Mouse (Mus musculus): Measurements from ENCODE around the gene Cdc14a.

The Cdc14a gene

DNA sequence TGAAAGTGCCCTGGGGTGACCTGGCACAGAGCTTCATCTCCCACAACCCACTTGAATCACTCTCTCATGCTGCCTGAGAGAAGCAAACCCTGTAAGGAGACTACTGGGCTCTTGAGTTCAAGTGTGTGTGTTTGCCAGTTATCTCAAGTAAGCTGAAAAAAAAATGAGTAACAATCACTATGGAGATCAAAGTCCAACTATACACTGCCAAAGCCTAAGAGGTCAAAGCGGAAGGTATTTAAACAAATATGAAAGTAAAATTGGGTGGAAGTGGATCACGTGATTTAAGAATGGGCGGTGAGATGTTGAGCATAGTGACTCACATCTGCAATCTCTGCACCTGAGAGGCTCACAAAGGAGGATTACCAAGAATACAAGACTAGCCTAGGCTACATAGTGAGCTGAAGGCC is 9.4 kb downstream of the Cdc14a start:
- DNase-seq (ENCODE audit: low read depth, low spot score) = no peak

DNA sequence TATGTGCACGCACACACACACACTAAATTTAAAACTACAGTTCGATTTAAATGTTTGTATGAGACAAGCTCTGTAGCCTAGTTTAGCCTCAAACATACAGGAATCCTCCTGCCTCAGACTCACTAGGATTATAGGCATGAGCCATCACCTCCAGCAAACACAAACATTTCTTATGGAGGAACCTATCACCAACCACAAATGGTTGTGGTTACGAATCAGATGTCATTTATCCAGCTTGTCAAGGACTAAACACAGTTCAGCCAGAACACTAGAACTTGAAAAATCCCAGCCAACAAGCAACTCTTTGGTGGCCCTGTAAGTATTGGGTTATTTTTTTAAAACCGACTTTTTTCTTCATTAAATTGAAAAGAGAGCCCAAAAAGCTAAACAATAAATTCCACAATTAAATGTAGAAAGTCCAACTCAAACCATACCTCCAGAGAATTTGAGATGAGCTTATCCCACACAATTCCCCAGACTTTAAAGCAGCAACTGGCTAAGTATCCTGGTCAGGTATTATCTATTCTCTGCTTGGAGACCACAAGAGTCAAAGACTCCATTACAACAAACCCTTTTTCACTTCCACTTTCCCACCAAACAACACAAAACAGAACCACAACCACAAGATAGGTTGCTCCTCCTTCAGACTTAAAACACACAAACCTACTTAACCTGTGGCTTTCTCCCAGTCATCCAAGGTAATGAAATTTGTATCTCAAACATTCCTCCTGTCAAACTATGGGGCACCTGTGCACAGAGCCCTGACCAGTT is 10.7 kb downstream of the Cdc14a start:
- no peak for DNase-seq (ENCODE audit: low read depth, low spot score)

DNA sequence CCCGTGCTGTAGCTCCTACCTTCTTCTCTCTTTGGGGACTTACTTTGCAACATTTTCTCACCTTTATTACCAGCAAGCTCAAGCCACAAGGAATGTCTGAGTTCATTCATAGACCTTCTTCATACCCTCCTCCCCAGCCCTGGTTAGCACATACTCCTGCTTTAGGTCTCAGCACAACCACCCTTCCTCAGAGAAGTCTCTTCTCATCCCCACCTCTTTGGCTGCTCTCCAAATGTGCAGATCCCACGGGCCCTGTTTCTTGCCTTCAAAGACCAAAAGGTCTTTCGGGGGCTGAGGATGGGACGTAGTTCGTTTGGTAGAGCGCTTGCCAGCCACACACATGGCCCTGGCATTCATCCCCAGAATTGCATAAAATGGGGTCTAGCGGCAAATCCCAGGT is 13.8 kb downstream of the Cdc14a start:
- no peak for DNase-seq (ENCODE audit: low read depth, low spot score)

DNA sequence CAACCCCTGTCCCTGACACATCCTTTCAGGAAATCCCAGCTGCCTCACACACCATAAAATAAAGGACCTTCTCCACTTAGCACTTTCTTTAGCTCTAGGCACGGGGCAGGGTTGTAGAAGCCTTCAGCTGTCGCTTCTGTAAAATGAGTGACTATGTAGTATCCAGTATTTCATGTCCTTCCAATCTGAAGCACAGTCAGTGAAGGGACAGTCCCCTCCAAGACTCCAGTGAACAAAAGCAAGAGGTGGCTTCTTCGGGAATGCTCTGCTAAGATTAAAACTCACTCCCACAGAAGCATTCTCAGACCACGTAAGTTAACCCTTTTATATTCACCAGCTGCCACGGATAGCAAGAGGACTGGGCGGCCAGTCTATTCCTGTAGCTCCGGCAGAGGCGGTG is 14.3 kb downstream of the Cdc14a start:
- DNase-seq (ENCODE audit: low read depth, low spot score) = no peak

DNA sequence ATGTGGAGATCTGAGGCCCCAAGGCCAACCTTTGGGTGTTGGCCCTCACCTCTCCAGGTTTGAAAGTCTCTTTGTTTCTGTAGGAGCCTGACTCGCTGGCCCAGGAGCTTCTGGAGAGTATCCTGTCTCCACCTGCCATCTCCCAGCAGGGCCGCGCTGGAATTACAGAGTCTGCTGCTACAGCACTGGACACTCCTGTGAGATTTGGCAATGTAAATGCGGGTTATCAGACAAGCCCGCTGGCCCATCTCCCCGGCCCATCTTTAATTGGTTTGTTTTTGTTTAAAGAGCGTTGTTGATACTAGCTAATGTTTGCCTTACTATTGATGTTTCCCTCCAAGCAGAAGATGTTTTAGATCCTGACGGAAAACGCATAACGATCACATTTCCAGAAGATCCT is 15.0 kb downstream of the Cdc14a start:
- DNase-seq (ENCODE audit: low read depth, low spot score) = no peak

DNA sequence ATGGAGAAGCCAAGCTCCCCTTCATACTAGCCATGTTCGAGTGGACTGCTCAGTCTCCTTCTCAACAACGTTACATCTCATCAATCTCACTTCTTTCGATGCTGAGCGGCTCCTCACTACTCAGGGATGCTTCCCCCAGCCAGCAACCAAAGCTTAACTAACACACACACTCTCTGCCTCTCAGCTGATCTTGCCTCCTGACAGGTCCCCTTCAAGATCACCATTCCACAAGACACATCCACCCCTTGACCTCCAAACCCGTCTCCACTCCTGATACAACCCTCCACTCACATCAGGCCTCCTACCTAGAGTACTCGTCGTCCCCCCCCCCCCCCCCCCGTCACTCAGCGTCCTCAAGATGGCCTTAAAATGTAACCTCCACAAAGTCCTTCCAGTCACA is 18.3 kb downstream of the Cdc14a start:
- DNase-seq (ENCODE audit: low read depth, low spot score) = no peak

DNA sequence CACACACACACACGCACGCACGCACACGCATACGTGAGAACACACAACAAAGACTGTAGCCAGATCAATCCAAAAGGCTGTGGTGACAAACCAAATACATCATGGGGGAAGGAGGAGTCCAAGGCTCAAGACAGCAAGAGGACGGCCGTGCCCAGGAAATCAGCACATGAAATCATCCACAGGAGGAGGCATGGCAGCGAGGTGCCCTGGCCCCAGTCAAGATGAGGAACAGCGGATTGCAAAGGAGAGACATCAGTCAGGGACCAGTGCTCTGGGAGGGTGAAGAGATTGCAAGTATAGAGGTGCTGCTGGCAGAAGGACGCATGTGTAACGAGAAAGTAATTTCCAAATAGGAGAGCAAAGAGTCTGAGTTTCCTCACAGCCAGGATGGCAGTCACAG is 22.4 kb downstream of the Cdc14a start:
- no peak for DNase-seq (ENCODE audit: low read depth, low spot score)

DNA sequence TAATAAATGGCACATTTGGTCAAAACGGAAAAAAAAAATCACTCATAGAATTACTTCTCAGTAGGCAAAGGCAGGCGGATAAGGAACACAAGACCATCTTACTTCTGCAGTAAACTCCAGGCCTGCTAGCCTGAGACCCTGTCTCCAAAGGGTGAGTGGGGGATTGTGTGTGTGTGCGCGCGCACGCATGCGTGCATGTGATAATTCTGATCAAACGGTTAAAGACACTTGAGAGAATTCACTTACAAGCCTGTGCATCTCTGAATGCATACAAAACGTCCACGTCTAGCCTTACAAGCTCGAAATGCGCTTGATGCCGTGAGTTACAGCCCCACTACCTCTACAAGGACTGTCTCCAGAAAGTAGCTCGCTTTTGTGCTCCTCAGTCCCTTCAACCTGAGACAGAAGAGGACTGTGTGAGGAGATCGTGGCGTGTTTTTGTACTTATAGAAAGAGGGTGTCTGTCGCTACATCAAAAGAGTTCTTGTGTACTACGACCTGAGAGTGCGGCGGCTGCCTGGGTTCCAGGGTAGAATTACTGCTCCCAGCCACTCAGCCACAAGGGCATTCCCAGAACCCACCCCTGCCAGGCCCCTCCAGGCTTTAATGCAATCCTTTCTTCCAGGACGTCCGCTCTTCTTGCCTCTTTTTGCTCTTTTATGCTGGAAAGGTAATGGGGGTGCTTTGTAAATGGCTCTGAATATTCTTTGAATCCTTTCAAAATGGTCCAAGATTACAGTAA is 24.3 kb downstream of the Cdc14a start:
- DNase-seq (ENCODE audit: low read depth, low spot score) = no peak

DNA sequence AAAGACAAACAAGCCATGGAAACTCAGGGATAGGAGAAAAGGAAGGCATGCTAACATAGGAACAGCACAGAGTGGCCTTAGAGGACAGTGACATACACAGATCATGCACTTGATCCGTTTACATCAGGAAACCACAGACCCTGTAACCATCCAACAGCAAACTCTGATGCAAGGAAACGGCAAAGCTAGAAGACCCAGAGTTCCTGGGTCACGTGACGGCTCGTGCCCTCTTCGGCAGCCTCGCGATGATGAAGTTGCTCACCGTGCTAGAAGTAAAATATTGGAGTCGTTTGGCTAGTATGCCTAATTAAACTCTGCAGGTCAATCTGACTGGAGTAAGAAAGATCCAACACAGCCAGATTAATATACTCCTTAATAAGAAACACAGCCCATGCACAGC is 25.3 kb downstream of the Cdc14a start:
- no peak for DNase-seq (ENCODE audit: low read depth, low spot score)

DNA sequence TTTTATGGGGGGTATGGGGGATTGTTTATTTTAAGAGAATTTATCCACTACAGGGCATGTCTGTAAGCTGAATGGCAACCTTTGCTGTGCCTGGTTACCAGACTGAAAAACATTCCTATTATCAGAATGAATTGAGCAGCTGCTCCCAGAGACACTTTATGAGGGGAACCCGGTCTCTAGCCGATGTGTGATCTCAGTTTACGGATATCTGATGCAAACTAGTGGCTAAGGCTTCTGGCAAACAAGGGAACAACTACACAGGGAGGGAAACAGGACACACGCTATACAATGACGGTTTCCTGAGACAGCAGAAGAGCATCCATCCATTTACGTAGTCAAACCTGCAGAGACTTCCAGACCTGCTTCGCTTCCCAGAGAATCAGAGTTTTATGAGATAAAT is 25.9 kb downstream of the Cdc14a start:
- no peak for DNase-seq (ENCODE audit: low read depth, low spot score)

DNA sequence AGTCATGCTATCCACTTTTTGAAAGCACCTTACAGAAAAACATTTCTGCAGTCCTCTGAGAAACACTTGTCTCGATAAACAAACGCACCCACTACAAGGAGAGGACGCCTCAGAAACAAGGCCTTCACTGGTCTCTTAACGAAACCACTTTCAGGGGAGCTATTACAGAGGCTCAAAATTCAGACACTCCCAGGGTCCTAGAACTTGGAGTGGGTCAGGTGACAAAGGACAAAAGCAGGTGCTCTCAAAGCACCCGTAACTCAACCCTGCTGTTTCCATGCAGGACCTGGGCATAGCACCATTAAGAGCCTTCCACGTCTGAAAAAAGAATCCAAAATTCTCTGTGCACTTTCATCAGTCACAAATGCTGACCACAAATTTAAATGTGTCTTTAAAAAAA is 26.5 kb downstream of the Cdc14a start:
- no peak for DNase-seq (ENCODE audit: low read depth, low spot score)

DNA sequence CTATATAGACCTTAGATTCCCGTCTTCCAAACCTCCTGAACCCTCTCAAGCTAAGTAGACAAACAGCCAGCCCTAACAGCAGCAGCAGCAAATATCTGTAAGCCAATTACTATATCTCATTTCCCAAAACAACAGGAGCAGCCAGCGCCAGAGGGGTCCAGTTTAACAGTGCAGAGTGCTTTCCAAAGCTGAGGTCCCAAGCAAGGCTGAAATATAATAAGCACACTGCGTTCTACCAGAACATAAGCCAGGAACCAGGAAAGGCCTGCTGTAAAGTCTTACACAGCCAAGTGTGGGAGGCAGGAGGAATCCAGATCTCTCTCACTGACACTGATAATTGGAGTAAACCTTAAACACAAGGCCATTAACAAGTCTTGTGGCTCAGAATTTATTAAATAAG is 27.3 kb downstream of the Cdc14a start:
- DNase-seq (ENCODE audit: low read depth, low spot score) = no peak

DNA sequence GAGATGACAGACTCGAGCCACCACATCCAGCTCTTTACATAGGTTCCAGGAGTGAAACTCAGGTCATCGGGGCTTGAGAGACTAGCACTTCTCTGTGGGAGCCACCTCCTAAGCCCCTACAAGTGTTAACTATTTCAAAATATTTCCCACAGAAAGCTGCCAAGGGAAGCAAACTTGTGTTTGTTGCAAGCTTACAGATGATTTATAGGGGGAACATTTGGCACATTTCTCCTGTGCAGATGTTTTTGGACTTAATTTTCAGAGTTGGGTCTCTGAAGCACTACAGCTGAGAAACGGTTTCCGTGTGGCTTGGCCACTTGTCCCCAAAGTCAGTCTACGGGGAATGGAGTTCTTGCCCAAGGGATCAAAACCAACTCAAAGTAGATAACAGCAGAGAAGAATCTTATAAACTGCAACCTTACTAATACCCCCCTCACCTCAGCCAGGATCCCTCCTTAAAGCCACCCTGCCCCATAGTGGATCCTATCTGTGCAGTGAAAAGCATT is 28.9 kb downstream of the Cdc14a start:
- no peak for DNase-seq (ENCODE audit: low read depth, low spot score)

DNA sequence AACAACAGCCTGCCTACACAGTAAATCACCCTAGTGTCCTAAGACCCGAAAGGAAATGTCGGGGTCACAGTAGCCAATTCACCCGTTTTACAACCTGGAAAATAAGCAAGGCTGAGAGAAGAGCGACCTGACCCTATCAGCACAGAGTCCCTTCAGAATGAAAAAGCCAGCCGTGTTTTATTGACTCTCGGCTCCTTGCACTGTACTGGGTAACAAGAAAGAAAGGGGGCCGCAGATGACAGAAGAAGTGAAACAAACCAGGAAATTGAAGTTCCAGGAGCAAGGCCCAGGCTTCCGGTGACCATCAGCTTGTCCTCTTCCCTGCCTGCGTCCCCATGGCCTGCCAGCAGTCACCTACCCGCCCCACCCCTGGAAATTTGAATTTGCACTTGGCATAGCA is 32.4 kb downstream of the Cdc14a start:
- no peak for DNase-seq (ENCODE audit: low read depth, low spot score)

DNA sequence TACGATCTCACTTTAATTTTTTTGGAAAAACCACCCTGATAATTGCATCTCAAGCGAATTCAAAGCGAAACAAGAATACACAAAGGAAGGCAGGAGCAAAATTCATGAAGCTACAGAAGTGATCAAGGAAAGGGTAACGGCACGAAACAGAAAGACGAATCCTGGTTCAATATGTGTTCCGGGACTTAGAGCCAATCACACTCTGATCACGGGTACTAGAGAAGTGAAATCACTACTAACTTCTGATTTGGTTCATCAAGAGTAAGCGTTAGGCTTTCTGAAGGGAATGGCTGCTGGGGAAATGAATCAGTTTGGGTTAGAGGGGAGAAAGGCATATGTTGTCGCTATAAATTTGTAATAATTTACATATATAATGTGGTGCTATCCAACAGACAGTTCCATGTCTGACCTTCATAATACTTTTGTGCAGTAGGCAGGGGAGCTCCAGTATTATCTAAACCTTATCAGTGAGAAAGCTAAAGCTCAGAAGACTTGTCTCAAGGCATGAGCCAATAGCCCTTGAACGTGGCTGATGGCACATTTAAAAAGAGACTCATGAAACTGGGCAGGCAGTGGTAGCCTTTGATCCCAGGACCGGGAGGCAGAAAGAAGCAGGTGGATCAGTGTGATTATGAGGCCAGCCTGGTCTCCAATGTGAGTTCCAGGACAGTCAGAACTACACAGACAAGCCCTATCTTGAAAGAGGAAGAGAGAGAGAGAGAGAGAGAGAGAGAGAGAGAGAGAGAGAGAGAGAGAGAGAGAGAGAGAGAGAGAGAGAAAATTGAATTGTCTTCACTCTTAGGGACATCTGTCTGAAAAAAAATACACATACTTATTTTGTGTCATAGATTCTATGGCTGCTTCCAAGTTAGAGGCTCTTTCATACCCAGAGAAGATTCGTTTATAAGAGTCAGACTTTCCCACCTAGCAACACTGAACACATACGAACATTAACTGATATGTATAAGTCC is 34.0 kb downstream of the Cdc14a start:
- no peak for DNase-seq (ENCODE audit: low read depth, low spot score)

DNA sequence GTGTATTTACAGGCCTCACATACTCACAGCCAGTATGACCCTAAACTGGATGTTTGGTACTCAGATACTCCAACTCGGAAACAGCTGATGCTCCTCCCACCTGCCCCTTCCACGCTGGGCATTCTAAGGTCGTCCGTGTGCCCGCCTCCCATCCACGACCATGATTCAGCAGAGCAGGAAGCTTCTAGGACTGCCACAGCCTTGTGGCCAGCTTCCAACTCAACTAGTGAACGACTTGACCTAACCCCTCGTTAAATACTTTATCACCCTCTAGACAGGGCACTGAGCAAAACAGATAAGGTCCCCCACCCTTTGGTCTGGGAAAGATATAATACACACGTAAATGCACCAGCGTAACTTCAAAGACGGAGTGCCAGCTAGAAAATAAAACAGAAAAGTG is 35.0 kb downstream of the Cdc14a start:
- no peak for DNase-seq (ENCODE audit: low read depth, low spot score)

DNA sequence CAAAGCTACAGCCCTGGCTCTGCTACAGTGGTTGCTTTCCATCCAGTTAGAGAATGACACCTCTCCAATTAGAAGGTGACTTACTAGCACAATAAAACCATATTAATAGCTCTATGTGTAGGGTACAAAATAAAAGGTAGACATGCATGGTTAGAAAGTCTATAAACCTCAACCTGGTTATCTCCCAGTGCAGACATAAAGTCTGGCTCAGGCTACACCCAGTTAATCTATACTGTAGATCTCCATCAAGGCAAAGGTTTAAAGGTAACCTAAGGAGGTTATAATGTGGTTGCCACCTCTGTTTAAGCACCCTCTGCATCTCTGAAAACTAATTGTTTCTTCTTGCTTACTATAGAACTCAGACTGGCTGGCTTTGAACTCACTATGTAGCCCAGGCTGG is 36.9 kb downstream of the Cdc14a start:
- no peak for DNase-seq (ENCODE audit: low read depth, low spot score)

DNA sequence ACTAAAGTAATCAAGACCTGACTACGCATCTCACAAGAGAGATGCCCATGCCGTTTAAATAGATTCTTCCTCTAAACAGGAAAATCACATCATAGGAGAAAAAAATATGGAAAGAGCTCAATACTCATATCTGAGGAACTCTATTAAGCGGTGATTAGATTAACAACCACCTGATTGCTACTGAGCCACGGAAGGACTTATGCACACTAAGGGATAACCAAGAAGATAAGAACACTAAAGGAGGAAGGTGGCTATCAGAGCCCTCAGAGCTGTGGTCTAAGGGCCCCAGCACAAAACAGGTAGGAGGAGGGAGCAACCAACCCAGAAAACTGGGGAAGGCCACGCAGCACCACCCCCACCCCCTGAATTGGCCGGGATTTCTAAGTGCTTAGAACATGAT is 37.5 kb downstream of the Cdc14a start:
- no peak for DNase-seq (ENCODE audit: low read depth, low spot score)

DNA sequence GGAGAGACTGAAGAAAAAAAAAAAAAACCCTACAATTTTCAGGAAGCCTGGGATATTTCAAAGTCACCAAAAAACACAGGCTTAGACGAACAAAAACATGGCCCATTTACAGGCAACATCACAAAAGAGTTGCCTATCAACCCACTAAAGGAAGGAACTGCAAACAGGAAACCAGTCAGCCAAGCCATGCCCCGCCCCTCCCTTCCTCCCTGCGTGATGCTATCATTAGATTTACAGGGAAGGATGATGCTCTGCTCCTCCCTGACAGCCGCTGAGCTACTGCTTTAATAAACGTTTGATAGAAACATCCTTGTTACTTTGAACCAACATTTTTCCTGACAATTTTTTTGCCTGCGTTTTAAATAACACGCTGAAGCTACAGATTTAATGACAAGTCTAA is 39.5 kb downstream of the Cdc14a start:
- no peak for DNase-seq (ENCODE audit: low read depth, low spot score)

DNA sequence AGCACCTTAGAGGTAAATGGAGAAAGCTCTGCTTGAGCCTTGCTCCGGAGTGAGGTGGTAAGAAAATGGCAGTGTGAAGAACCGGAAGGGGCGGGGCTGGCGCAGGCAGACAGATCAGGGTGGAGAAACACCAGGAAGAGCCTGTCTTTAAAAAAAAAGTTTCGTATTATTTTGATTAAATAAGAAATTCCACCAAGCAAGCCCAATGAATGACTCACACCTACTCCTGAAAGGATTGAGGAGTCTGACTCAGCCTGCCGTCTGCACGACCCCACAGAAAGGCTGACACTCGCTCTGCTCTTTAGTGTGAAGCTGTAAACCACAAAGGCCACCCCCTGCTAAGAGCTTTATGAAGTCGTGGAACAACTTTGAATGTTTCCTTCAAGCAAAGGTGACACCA is 43.5 kb downstream of the Cdc14a start:
- no peak for DNase-seq (ENCODE audit: low read depth, low spot score)

DNA sequence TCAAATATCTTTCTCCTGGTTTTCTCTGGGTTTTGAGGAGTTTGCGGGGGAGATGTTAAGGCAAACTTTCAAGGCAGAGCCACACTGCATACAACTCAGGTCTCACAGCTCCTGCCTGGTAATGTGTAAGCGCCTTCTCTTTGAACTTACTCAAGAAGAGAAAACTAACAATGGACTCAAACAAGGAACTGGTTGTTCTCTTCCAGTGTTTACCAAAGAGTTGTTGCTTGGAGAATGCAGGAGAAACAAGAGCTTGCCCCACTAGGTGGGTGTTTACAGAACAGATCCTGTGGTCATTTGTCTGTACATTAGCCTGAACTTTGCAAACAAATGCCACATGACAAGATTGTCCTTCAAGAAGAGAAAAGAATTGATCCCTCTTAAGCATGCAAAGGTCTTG is 48.4 kb downstream of the Cdc14a start:
- DNase-seq (ENCODE audit: low read depth, low spot score) = no peak

DNA sequence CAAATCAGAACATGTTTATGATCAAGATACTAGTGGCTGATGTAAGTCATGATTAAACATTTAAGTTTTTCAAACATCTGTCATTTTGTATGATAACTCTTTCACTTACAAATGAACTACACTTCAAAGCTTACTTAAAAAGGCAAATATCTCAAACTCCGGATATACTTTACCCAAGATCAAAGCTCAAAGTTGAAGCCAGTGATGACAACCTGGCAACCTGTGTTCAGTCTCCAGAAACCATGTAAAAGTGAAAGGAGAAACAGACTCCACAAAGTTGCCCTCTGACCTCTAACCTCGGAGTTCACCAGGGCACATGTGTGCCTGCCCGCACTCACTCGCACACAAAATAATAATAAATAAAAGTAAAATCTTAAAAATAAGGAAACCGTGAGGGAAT is 49.3 kb downstream of the Cdc14a start:
- DNase-seq (ENCODE audit: low read depth, low spot score) = no peak
